Mouse (Mus musculus) MEL (cell line): ENCODE measurements around the gene Lrrk1.

Experiments
- MEF2A ChIP-seq: IDR thresholded peaks from 2 replicates; pipeline ENCODE4 v1.6.1; 2014; ENCODE audit warnings: low read depth, mild to moderate bottlenecking, inconsistent platforms, low read length, improper control_type of control experiment; ENCODE audit not compliant: poor library complexity, insufficient replicate concordance, severe bottlenecking; ENCODE audit errors: extremely low read depth
- POLR2AphosphoS2 ChIP-seq: IDR thresholded peaks from 2 replicates; pipeline ENCODE4 v1.6.1; 2011; ENCODE audit warnings: low read length, improper control_type of control experiment
- TCF12 ChIP-seq: IDR thresholded peaks from 2 replicates; pipeline ENCODE4 v1.6.1; 2014; ENCODE audit warnings: low read depth, mild to moderate bottlenecking, inconsistent platforms, low read length, improper control_type of control experiment, moderate library complexity

DNA sequence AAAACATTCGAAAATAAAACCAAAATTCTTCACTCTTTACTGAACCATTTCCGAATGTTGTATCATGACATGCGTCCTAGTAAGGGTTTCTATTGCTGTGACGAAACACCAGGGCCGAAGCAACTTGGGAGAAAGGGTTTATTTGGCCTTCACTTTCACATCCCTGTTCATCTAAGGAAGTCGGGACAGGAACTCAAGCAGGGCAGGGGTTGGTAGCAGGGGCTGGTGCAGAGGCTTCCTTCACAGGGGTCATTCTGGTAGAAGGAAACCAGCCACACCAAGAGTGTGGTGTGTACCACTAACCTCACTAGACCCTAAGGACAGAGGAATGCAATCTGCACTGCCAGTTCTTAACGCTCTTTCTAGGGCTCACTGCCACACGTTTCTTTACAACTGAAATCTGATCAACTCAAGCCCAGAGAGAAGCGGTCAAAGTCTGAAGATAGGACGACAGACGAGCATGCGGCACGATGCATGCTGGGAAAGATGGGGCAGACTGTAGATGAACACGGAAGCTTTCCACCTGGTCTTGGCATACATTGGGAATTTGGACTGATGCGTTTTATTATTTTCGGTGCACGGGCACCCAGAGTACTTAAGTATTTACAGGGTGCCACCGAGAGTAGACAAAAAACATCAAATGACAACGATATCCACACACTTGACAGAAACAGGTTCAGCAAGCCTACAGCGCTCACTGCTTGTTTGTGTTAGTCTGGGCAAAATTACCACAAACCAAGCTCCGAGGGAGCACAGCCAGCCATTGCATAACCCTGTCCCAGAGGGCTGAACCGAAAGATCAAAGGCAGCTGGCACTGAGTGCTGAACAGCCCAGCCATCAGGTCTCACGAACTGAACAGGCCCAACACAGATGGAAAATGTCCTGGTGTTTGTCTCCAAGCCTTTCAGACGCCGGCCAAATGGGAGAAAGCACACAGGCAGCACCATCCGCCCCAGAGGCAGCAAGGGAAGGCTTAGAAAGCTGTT lies 77.2 kb downstream of the Lrrk1 start:
- TF ChIP-seq POLR2AphosphoS2 (no peak), MEF2A (no peak), TCF12 (no peak)
